Mouse (Mus musculus) bone marrow, adult 2 months (tissue): ENCODE measurements around the gene Sult1a1. TPM values are rescaled to one million over a fixed set of nuclear protein-coding genes. Genes with fewer than 3 reads are reported as not detected.

Experiments
- H3K27ac ChIP-seq: fragments of 200-500 bp; 2 replicates; pipeline ENCODE4 v1.5.1; 2012; ENCODE audit warnings: low read depth, mild to moderate bottlenecking, control low read depth, inconsistent platforms, low read length; ENCODE audit not compliant: control insufficient read depth, poor library complexity, insufficient read depth
- H3K4me1 ChIP-seq: fragments of 200-500 bp; 2 replicates; pipeline ENCODE4 v1.6.1; 2011; ENCODE audit warnings: low read length; ENCODE audit not compliant: control insufficient read depth, insufficient read depth
- H3K4me3 ChIP-seq: fragments of 200-500 bp; replicated peaks from 2 replicates; pipeline ENCODE3; 2011; ENCODE audit warnings: mild to moderate bottlenecking, low read depth, low read length, control low read depth; ENCODE audit not compliant: control insufficient read depth
- CTCF ChIP-seq: fragments of 200-500 bp; IDR thresholded peaks from 2 replicates; pipeline ENCODE4 v1.5.1; 2011; ENCODE audit warnings: low read length, control low read depth; ENCODE audit not compliant: control insufficient read depth, insufficient read depth
- POLR2A ChIP-seq: fragments of 200-500 bp; IDR thresholded peaks from 2 replicates; pipeline ENCODE4 v1.6.1; 2011; ENCODE audit warnings: low read depth, mild to moderate bottlenecking, control low read depth, low read length, borderline replicate concordance; ENCODE audit not compliant: control insufficient read depth
- WGBS: fragments of 180-500 bp; shearing (Covaris S2); methylation state at CpG from one replicate; pipeline ENCODE4 v1.1.7; 2018; 5-methylcytosine and 5-hydroxymethylcytosine counted together
- polyA plus RNA-seq: library from polyadenylated mRNA; stranded (reverse); fragments of >200 nt; gene quantifications from 2 replicates; pipeline ENCODE4 v1.2.4, GENCODE M21; 2011; ENCODE audit warnings: low replicate concordance; ENCODE audit not compliant: missing spikeins, insufficient read depth, insufficient read length

Sult1a1 gene
- polyA plus RNA-seq, 1 experiment, result 34.1 TPM

DNA sequence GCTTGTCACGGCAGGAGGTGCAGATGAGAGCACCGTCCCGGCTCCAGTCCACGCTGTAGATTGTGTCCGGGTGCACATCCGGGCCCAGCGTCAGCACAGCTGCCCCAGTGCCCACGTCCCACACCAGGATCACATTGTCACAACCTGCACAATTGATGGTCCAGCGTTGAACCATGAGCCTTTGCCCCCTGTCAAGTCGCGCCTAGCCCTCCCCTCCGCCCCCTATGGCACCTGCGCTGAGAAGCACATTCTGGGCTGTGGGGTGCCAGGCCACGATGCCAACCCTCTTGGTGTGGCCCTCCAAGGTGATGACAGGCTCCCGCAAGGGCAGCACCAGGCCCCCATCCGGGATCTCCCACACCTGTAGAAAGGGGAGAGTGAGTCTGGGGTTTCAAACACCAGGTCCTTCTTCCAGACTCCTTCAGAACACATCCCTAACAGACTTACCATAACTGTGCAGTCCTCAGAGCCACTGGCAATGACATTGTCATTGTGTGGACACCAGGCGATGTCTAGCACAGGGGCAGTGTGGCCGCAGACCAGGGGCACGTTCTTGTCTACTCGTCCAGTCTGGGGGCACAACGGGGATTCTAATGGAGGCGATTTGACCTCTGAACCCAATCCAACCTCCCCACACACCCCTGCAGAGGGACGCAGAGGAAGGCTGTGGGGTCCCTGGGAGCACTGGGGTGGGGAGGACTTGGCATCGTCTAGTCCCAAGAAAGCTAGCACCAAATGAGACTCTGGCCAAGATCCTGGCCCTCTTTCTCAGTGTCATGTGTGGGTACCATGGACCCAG lies 25.5 kb upstream of the Sult1a1 start:
- Histone ChIP-seq H3K4me3 (peak overlapping the region; percentile 95), H3K27ac (peak overlapping the region; percentile 99), H3K4me1 (peaks cover 7% of the 10 kb centered on the region; the same call in 1 of the 2 replicates)
- TF ChIP-seq POLR2A (peak; percentile 47; the same call in 1 of the 2 replicates), CTCF (no peak)
- 36% methylated on average over 24 of the region's 24 CpGs for WGBS

- Histone ChIP-seq H3K4me1 (peaks cover 6% of the 10 kb centered on the region; the same call in 1 of the 2 replicates), H3K27ac (peak overlapping the region; percentile 99), H3K4me3 (peak overlapping the region; percentile 95)
- TF ChIP-seq POLR2A, result no peak
- peak; percentile 95 for TF ChIP-seq CTCF
- WGBS, result 1% methylated on average over 11 of the region's 11 CpGs
These were observed 24.8 kb upstream of the Sult1a1 start for GRCm38 (mm10) chr7:126701070-126701469.

GRCm38 (mm10) chr7:126700063-126701015 lies 24.1 kb upstream of the Sult1a1 start:
- Histone ChIP-seq H3K27ac (peak overlapping the region; percentile 7; the same call in 1 of the 2 replicates), H3K4me3 (peak overlapping the region; percentile 95), H3K4me1 (peaks cover 1% of the 10 kb centered on the region; the same call in 1 of the 2 replicates)
- WGBS, result 75% methylated on average over 25 of the region's 25 CpGs
- TF ChIP-seq CTCF (no peak), POLR2A (no peak)

- WGBS, result 77% methylated on average over 8 of the region's 8 CpGs
- Histone ChIP-seq H3K4me3 (no peak overlapping the region), H3K4me1 (peaks cover 1% of the 10 kb centered on the region; the same call in 1 of the 2 replicates), H3K27ac (no peak overlapping the region)
- no peak for TF ChIP-seq POLR2A
- TF ChIP-seq CTCF, result no peak
These were observed 21.6 kb upstream of the Sult1a1 start for GRCm38 (mm10) chr7:126697838-126698237.

DNA sequence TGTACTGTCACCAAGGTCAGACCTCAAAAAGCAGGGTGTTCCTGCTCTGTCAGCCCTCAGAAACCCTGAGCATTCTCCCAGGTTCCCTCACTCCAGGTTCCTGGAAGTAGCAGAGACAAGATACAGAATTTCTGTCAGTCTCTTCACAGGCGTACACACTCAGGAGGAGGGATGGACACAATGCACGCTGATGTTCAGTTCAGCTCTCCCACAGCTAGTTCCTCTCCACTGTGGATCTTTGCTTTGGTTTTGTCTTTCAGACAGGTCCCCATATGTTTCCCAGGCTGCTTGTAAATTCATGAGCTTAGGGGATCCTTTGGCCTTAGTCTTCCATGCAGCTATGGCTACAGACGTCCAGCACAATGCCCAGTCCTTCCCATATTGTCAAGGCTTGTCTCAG lies 20.7 kb upstream of the Sult1a1 start:
- TF ChIP-seq CTCF, result no peak
- no peak for TF ChIP-seq POLR2A
- Histone ChIP-seq H3K4me3 (no peak overlapping the region), H3K4me1 (peaks cover 1% of the 10 kb centered on the region; the same call in 1 of the 2 replicates), H3K27ac (no peak overlapping the region)
- WGBS, result 40% methylated on average over 3 of the region's 3 CpGs

GRCm38 (mm10) chr7:126696303-126696702 lies 20.1 kb upstream of the Sult1a1 start:
- 5% methylated on average over 17 of the region's 17 CpGs for whole genome bisulfite sequencing
- Histone ChIP-seq H3K4me1 (peaks cover under 1% of the 10 kb centered on the region; the same call in 1 of the 2 replicates), H3K27ac (peak overlapping the region; percentile 85), H3K4me3 (peak overlapping the region; percentile 78)
- no peak for TF ChIP-seq CTCF
- TF ChIP-seq POLR2A, result no peak

DNA sequence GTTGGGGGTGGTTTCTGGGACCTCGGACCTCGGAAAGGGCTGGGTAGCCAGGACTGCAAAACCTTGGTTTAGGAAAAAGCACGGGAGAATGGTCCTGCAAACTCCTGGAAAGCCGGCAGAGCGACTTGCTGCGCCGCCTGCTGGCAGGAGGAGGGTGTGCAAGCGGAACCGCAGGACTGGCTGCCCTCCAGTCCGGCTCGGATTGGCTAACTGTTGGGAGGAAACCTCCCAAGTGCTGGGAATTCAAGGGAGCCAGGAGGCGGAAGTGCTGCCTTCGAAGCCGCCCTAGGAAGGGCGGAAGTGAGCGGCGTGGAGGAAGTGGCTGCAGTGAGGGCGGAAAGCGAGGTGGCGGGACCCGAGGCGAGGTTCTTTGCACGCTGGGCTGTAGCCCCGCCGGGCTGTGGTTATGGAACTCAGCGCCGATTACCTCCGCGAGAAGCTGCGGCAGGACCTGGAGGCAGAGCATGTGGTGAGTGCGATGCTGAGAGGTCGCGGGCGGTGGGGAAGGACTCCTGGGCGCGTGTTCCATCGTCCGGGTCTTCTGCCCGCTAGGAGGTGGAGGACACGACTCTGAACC lies 19.5 kb upstream of the Sult1a1 start, which contains the start of gene Slx1b:
Gene Slx1b, minus strand, starts transcription at position 154 of the 577 bp plus-strand sequence.
- 1% methylated on average over 40 of the region's 40 CpGs for WGBS
- Histone ChIP-seq H3K4me3 (peak within 1 kb of the TSS; percentile 78), H3K4me1 (no peaks in the 10 kb centered on the region; the same call in 1 of the 2 replicates)

DNA sequence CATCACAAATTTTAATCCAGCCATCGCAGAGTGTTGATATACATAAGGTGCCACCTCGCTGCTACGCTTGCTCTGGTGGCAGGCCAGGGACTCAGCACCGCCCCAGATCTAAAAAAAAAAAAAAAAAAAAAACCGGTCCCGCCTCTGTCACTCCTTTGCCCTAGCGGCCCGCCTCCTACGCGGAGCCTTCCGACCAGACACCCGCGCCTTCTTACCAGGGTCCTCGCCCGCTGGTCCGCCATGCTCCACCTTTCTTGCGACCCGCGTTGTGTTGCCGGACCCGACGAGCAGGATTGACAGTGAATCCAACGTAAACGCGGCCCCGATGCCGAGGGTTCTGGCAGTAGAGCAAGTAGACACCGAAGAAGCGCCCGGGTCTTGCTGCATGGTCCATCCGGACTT lies 19.0 kb upstream of the Sult1a1 start, which contains the start of gene Bola2:
Gene Bola2, plus strand, starts transcription at position 192 of the 402 bp plus-strand sequence.
- H3K4me1 ChIP-seq, result no peaks in the 10 kb centered on the region; the same call in 1 of the 2 replicates
- WGBS, result under 1% methylated on average over 31 of the region's 31 CpGs
- H3K4me3 ChIP-seq, result peak within 1 kb of the TSS; percentile 78
- peak within 1 kb of the TSS; percentile 85 for H3K27ac ChIP-seq
- TF ChIP-seq POLR2A (peak; percentile 61; the same call in 1 of the 2 replicates), CTCF (0 out of 2 replicates have a peak, but pooled peaks have one; percentile 1)

More for the DNA sequence above, 19.5 kb upstream of the Sult1a1 start, which contains the start of gene Slx1b:
- TF ChIP-seq CTCF (peak; percentile 94), POLR2A (peak; percentile 70; the same call in 1 of the 2 replicates)
- peak within 1 kb of the TSS; percentile 85 for H3K27ac ChIP-seq
